Mouse (Mus musculus) ovary, adult 18-20 months (tissue): ENCODE measurements around the gene Lyar.
A peak's percentile ranks its signal among the peaks of the same experiment; 100 is the strongest.

ENCODE experiments used
- DNase-seq: peaks from one replicate; pipeline ENCODE4 v3.0.0; 2022; ENCODE audit warnings: low spot score, mixed read lengths

The Lyar gene

DNA sequence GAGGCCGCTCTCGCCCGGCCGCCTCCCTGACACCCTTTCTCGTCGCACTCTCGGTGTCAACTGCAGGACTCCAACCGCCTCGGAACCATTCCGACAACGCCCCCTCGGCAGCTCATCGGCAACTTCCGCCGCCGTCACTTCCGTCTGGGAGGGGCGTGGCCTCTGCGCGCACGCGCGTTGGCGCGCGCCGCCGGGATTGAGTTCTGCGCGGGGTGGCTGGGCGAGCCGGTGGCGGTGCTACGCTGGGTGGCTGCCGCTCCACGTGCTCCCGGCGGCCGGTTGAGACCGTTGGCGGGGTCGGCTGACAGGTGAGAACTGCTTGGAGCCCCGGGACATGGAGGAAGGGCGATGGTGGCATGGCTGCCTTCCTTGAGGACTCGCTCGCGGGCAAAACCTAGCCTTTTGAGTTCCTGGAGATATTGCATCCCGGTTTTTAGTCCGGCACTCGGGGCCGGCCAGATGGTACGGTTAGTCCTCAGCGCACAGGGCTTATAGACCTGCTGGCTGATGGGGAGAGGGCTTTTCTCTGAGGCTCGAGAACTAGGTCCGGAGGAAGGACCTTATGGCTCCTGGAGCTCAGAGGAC lies at the start of gene Lyar, which contains the start of gene Zbtb49:
Gene Lyar, plus strand, starts transcription at position 143 of the 585 bp plus-strand sequence.
Gene Zbtb49, minus strand, starts transcription at position 130 of the 585 bp plus-strand sequence.
- peak; percentile 87 for DNase-seq

DNA sequence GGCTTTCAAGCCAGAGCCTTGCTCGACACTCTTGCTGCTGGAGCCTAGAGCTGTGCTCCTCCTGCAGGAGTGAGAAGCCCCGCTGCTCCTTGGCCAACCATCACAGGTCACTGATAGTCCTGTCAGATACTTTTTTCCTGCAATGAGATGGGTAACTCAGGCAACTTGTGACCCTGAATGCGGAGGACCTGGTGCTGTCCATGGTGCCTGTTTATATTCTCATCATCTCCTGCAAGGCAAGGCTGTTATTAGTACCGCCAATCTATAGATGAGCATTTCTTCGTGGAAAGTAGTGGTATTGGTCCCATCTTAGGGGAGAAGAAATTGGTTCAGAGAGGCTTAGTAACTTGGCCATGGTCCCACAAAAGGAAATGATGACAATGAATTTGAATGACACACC lies 46.5 kb upstream of the Lyar start:
- DNase-seq: no peak

GRCm38 (mm10) chr5:38174256-38174912 lies 45.9 kb upstream of the Lyar start:
- no peak for DNase-seq

DNA sequence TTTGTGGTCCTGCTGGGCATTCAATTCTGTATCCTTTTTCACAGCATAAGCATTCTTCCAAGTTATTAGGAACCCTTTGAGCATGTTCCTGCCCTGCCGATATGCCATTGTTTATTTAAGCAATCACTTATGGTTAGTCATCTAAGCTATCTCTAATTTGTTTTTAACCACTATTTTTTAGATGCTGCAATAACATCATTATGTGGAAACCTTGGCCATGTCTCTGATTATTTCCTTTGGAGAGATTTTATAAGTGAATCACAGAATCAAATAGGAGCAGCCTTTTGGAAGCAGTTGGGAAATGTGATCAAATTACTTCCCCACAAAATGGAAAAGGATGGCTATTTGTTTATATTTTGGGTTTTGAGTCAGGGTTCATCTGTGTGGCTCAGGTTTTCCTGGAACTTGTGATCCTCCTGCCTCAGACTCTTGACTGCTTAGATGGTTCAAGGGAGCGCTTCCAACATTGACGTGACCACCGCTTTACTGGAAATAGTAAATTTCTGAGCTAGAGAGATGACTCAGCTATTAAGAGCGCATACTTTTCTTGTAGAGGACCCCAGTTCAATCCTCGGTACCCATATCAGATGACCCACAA lies 35.5 kb upstream of the Lyar start:
- no peak for DNase-seq

DNA sequence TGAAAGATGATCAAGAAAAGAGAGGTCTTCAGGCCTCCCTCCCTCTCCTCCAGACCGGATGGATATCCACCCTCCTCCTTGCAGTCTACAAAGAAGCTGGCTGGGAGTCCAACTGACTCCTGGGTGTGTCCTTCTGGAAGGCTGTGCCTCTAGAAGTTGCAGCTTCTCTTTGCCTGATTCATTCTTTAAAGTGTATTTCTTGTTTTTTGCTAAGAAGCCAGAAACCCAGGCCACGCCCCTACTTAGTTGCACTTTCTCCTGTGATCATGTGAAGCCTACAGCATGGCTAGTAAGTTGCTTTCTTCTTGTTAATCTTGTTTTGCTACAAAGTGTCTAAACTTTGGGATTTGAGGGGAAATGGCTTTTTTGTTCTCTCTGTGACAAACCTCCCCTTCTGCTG lies 33.3 kb upstream of the Lyar start:
- DNase-seq: no peak

DNA sequence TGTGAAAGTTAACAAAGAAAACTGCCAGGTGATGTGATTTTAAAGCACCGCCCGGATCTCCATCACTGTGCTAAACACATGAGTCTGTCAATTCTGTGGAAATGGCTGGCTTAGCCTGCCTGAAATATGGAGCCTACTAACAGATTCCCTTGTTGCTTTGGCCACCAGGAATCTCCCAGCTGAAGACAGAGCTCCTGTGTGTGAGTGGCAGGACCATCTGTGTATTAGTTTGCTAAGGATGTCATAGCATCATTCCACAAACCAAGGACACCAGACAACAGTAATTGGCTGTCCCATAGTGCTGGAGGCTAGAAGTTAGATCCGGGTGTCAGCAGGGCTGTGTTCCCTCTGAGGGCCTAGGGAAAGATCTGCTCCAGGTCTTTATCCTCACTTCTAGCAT lies 29.4 kb upstream of the Lyar start:
- DNase-seq: no peak

DNA sequence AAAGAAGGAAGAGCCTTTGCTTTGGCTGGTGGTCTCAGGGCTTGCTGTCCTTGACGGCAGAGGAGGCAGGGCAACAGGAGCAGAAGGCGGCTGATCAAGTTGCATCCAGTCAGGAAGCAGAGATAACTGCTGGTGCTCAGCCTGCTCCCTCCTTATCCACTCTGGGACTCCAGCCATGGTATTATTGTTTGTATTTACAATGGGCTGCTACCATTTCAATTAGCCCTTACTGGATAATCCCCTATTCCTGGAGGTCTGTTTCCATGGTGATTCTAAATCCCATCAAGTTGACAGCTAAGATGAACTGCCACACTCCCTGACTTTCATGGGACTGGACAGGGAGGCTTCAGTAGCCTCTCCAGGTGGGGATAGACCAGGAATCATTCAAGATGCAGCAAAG lies 25.3 kb upstream of the Lyar start:
- DNase-seq: no peak

GRCm38 (mm10) chr5:38195941-38196340 lies 24.3 kb upstream of the Lyar start:
- no peak for DNase-seq

DNA sequence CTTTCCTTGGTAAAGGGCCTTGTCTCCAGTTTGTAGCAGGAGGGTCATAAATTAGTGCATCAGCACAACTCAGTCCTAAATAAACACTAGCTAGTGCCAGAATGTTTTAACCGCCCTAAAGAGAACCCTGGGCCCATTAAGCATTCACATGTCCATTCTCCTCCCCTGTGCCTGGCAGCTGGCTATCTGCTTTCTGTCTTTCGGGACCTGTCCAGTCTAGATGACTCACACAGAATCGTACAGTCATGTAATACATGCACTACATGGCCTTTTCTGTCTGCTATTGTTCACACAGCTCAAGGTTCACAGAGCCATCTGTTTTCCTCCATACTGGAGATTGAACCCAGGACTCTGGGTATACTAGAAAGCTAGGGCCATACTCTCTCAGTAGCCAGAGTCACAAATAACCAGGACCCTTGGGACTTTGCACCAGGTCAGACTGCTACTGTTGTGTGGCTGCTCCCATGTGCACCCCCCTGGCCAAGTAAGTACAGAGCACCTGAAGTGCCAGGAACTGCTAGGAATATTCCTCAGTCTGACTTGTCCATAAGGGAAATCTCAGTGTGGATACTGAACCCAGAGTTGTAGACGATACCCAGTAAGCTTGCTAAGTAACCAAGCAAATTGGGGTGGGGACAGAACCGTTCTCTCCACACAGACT lies 23.3 kb upstream of the Lyar start:
- DNase-seq: no peak

GRCm38 (mm10) chr5:38197482-38197823 lies 22.8 kb upstream of the Lyar start:
- DNase-seq: peak; percentile 51

DNA sequence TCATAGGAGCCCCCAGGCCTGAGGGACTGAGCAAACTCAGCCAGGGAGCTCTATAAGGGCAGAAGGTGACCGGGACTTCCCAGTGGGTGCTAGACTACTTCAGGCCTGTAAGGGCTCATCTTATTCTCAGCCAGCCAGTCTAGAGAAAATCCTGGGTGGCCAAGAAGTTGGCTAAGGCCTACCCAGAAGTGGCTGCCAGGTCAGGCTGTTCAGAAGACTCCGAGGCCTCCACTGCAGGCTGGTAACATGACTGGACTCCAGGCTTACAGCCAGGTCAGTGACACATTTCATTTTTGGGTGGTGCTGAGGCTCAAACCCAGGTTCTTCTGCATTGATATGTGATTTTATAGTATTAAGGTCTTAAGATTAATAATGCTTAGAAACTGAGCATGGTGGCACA lies 20.6 kb upstream of the Lyar start:
- no peak for DNase-seq

GRCm38 (mm10) chr5:38205303-38205726 lies 15.0 kb upstream of the Lyar start:
- no peak for DNase-seq

DNA sequence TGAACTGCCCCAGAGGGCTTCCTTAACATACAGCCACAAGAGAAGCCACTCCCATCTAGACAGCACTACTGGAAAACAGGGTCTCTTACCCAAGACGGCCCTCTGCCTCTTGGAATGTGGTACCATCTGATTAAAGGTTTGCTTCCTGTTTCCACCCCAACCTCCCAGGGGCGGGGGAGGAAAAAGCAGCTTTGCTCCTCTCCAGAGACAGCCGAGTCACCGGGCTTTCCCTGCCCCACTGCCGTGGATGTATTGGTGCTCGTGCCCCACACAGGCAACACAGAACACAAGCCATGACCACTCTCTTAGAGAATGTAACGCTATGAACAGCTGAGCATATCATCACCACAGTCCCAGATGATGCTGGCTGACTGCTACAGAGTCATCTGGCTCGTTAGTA lies 11.3 kb upstream of the Lyar start:
- DNase-seq: no peak

DNA sequence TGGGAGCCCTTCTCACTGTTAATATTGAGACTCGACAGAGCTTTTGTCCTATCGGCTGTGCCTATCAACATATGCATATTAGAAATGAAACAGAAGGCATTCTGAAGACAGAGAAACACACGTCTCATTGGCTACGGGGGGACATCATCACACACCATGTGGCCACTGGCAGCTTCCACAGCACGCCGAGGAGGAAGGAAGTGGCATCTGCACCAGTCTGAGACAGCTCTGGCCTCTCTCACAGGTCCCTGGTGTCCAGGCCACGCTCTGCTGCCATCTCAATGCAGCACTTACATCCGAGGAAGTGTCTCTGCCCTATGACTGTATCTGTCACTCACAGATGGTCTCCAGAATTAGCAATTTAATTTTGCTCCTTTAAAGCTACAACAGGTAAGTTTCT lies 8.6 kb upstream of the Lyar start:
- DNase-seq: no peak

DNA sequence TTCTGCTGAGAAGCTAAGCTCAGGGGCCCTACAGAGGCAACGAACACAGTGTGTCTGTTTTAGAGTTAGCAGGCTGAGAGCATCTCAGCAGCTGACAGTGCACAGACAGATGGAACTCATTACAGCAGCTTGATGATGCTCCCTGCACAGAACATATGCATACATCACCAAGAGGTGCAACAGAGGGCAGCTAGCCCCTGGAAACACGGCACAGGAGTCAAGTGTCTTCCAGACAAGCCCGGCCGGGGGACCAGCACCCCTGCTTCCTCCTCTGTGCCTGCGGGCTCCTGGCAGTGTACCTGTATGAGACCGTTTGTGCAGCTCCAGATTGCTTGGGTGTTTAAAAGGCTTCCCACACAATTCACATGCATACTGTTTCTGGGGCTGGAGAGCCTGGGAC lies 7.3 kb upstream of the Lyar start:
- DNase-seq: no peak

DNA sequence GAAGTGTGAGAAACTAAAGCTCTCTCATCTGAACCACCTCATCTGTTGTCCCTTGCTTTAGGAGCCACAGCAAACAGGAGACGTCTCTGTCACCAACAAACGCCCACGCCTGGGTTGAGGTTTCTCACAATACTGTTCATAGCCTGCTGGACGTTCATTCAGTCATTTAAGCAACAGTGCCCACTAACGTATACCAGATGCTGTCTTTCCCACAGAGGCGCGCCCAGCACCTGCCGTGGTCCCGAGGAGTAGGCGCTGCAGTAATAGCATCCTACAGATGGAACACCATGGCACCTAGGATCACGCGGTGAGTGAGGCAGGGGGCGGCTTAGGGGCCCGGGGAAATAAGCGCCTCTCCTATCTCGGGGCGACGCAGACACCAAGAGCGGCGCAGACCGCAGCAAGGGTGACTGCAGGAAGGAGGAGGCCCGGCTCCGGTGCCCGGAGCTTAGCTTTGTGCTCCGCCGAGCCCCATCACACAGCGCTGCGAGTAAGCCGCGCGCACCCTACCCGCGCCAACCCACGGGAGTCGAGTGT lies 431 bp upstream of the Lyar start:
- DNase-seq: no peak

GRCm38 (mm10) chr5:38235422-38235821 lies 15.2 kb downstream of the Lyar start:
- DNase-seq: no peak

DNA sequence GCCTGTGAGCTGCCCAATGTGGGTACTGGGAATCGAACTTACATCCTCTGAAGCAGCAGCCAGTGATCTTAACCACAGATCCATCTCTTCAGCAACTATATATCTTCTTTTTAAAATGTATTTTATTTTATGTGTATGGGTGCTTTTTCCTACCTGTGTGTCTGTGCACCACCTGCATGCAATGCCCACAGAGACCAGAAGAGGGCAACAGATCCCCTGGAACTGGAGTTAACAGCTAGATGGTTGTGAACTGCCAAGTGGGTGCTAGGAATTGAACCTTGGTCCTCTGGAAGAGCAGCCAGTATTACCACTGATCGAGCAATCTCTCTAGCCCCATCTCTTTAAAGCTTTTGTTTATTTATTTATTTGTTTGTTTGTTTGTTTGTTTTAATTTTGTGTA lies 16.4 kb downstream of the Lyar start:
- DNase-seq: no peak

- DNase-seq: no peak
Measured at GRCm38 (mm10) chr5:38240727-38241472, 20.6 kb downstream of the Lyar start.

DNA sequence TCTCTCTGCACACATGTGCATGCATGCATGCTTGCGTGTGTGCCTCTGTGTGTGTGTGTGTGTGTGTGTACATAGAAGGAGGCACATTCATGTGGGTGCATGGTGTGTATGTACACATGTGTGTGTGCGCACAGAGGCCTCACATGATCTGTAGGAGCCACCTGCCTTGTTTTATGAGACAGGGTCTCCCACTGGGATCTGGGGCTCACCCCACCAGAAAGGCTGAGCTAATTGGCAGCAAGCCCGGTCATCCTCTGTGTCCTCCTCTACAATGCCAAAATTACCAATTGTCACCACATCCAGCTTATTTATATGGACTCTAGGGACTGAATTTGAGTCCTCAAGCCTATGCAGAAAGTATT lies 21.2 kb downstream of the Lyar start:
- DNase-seq: no peak

- no peak for DNase-seq
Measured at GRCm38 (mm10) chr5:38241966-38242365, 21.7 kb downstream of the Lyar start.

- DNase-seq: no peak
Measured at GRCm38 (mm10) chr5:38255195-38255594, 34.9 kb downstream of the Lyar start.
